ENCODE assay signal across 12 mouse cellular contexts in the genomic region with DNA sequence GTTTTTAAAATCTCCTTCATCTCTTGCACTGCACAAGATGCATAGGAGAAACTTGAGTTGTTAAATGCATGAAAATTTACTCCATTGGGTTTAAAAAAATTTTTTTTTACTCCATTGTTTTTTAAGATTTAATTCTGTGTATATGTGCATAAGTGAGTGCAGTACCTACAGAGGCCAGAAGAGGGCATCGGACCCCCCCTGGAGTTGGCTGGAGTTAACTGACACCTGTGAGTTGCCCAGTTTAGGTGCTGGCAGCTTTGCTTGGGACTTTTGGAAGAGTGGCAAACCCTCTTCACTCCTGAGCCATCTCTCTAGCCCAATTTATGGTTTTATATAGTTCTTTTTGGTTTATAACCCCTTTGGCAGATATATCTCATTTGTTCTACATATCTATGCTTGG.
DNase-seq lines count a peak whose midpoint lies in the region; ATAC-seq and TF ChIP-seq lines count a peak whose summit lies in the region.
"Had no signal": no experiment of that assay in that cellular context is flagged by ENCODE, and none has a peak within 500 bp of the region (broad histone marks: within the 10 kb centered on the region; RNA-seq: fewer than 3 reads in every experiment).

No protein-coding gene starts in this region.

- peaks cover 36% of the 10 kb centered on the region for H3K4me1 ChIP-seq in intestine, embryonic 15.5 days (replicated peaks)
- H3K4me1 ChIP-seq in intestine, embryonic 16.5 days (ENCODE audit: control insufficient read depth, insufficient read depth, low read length), result peaks cover 39% of the 10 kb centered on the region
- no peaks in the 10 kb centered on the region for H3K4me1 ChIP-seq in testis, adult 2 months (ENCODE audit: control insufficient read depth, insufficient read depth, low read length)
- H3K4me1 ChIP-seq in small intestine, adult 2 months (ENCODE audit: control insufficient read depth, insufficient read depth, insufficient read length, low read length), result peaks cover 18% of the 10 kb centered on the region; the same call in 1 of the 2 replicates

- TF ChIP-seq POLR2A in testis, adult 2 months (IDR thresholded peaks at IDR 0.05; ENCODE audit: control insufficient read depth, low read depth, low read length), result no peak
- no peak for TF ChIP-seq POLR2A in small intestine, adult 2 months (IDR thresholded peaks at IDR 0.05; ENCODE audit: low read depth, low read length)

- 96% methylated on average over 1 of the region's 1 CpGs for WGBS in intestine, embryonic 15.5 days
- WGBS in intestine, embryonic 16.5 days, result 93% methylated on average over 1 of the region's 1 CpGs
- 100% methylated on average over 1 of the region's 1 CpGs for WGBS in small intestine, adult 2 months

- in situ Hi-C loops in Patski (cut with MboI; ENCODE audit: low pct_unique_long_range_greater_than_20kb), result no loop called here

- POLR2A ChIA-PET in Patski (lab: Charles Lee), result no interaction called here

- no peak for DNase-seq in testis, postnatal 10 days (ENCODE audit: low spot score)
- DNase-seq in Patski (ENCODE audit: low read depth, low spot score), result no peak
- DNase-seq in adrenal gland, postnatal 14 days, result no peak
- DNase-seq in heart, postnatal 14 days, result no peak
- DNase-seq: cerebellum, postnatal 25 days; thymus, postnatal 36 days had no signal

- no peaks in the 10 kb centered on the region for H3K9me3 ChIP-seq in intestine, embryonic 15.5 days
- peaks cover 3% of the 10 kb centered on the region; the same call in 1 of the 2 replicates for H3K9me3 ChIP-seq in intestine, embryonic 16.5 days (ENCODE audit: control insufficient read depth, low read length)
- H3K9me3 ChIP-seq: heart, embryonic 12.5 days had no signal

- no peak overlapping the region for H3K9ac ChIP-seq in intestine, embryonic 15.5 days
- no peak overlapping the region for H3K9ac ChIP-seq in intestine, embryonic 16.5 days (ENCODE audit: low read depth, low read length)
- H3K9ac ChIP-seq: heart, embryonic 12.5 days had no signal

- intact Hi-C loops in heart, postnatal 14 days (cut with DNase I), result no loop called here

- peak; percentile 59; the same call in 1 of the 2 replicates for TF ChIP-seq CTCF in testis, adult 2 months (IDR thresholded peaks at IDR 0.05; ENCODE audit: control insufficient read depth, insufficient read depth, insufficient replicate concordance, low read depth, low read length)
- peak; percentile 69 for TF ChIP-seq CTCF in Patski (IDR thresholded peaks at IDR 0.05)
- peak; percentile 54; the same call in 1 of the 2 replicates for TF ChIP-seq CTCF in small intestine, adult 2 months (IDR thresholded peaks at IDR 0.05; ENCODE audit: extremely low read depth, insufficient read length, insufficient replicate concordance, low read depth, low read length)

- H3K27ac ChIP-seq in intestine, embryonic 15.5 days, result 0 out of 2 replicates have a peak overlapping the region, but pooled peaks have one; percentile 24
- no peak overlapping the region for H3K27ac ChIP-seq in intestine, embryonic 16.5 days (ENCODE audit: low read length)
- H3K27ac ChIP-seq in testis, adult 2 months (ENCODE audit: control insufficient read depth, insufficient read depth, low read depth, low read length), result no peak overlapping the region
- H3K27ac ChIP-seq in small intestine, adult 2 months (ENCODE audit: insufficient read depth, low read depth, low read length), result no peak overlapping the region
- H3K27ac ChIP-seq: macrophage had no signal

- ATAC-seq in intestine, embryonic 15.5 days, result no peak
- no peak for ATAC-seq in intestine, embryonic 16.5 days
- no peak for ATAC-seq in Patski

- H3K4me3 ChIP-seq in intestine, embryonic 15.5 days (replicated peaks), result no peak overlapping the region
- no peak overlapping the region for H3K4me3 ChIP-seq in intestine, embryonic 16.5 days (ENCODE audit: low read length)
- H3K4me3 ChIP-seq in testis, adult 2 months (ENCODE audit: control insufficient read depth, low read depth, low read length), result no peak overlapping the region
- H3K4me3 ChIP-seq in small intestine, adult 2 months (ENCODE audit: low read depth, low read length), result no peak overlapping the region
- H3K4me3 ChIP-seq: heart, embryonic 12.5 days had no signal

- H3K36me3 ChIP-seq in intestine, embryonic 15.5 days, result no peaks in the 10 kb centered on the region
- no peaks in the 10 kb centered on the region for H3K36me3 ChIP-seq in intestine, embryonic 16.5 days (ENCODE audit: control insufficient read depth, insufficient read depth, low read length)
- no peaks in the 10 kb centered on the region for H3K36me3 ChIP-seq in testis, adult 2 months (ENCODE audit: control insufficient read depth, insufficient read depth, low read length)
- 0 out of 2 replicates have a peak, but pooled peaks cover 2% of the 10 kb centered on the region for H3K36me3 ChIP-seq in small intestine, adult 2 months (ENCODE audit: control insufficient read depth, insufficient read depth, low read length)

- H3K27me3 ChIP-seq in intestine, embryonic 15.5 days (replicated peaks), result no peaks in the 10 kb centered on the region
- H3K27me3 ChIP-seq in intestine, embryonic 16.5 days (replicated peaks; ENCODE audit: control insufficient read depth, insufficient read depth, low read length), result no peaks in the 10 kb centered on the region
- H3K27me3 ChIP-seq in testis, adult 2 months (ENCODE audit: control insufficient read depth, insufficient read depth, low read length), result no peaks in the 10 kb centered on the region
- no peaks in the 10 kb centered on the region for H3K27me3 ChIP-seq in Patski
- H3K27me3 ChIP-seq in small intestine, adult 2 months (ENCODE audit: control insufficient read depth, insufficient read depth, low read length), result no peaks in the 10 kb centered on the region
- H3K27me3 ChIP-seq: heart, embryonic 12.5 days had no signal

- CTCF ChIA-PET in Patski (lab: Charles Lee), result interaction anchor here (0.9 to 1.2 kb wide), 2 partner anchors 14 to 17 kb away, joined by 3 read pairs; no protein-coding TSS in a partner anchor

- no peak overlapping the region for H3K4me2 ChIP-seq in intestine, embryonic 15.5 days (replicated peaks)
- no peak overlapping the region for H3K4me2 ChIP-seq in intestine, embryonic 16.5 days (ENCODE audit: low read depth, low read length)
- H3K4me2 ChIP-seq: heart, embryonic 12.5 days had no signal
